In genomic region chr5:101543326-101543725, GRCm38 (mm10) we compare ENCODE assay signal across 21 mouse cellular contexts.
"Had no signal": no experiment of that assay in that cellular context is flagged by ENCODE, and none has a peak within 500 bp of the region (broad histone marks: within the 10 kb centered on the region; RNA-seq: fewer than 3 reads in every experiment).

No protein-coding gene starts in this region.

- H3K27me3 ChIP-seq: megakaryocyte, embryonic 14.5 days had no signal

- H3K27ac ChIP-seq: kidney, embryonic 15.5 days; left cerebral cortex, adult 2 months; liver, embryonic 14.5 days; lung, embryonic 15.5 days; neural tube, embryonic 12.5 days; neural tube, embryonic 15.5 days; stomach, embryonic 15.5 days had no signal

- H3K4me2 ChIP-seq: kidney, embryonic 15.5 days; liver, embryonic 11.5 days; lung, embryonic 15.5 days; neural tube, embryonic 12.5 days; neural tube, embryonic 15.5 days; stomach, embryonic 15.5 days had no signal

- H3K9me3 ChIP-seq: kidney, embryonic 15.5 days; lung, embryonic 15.5 days; neural tube, embryonic 12.5 days; neural tube, embryonic 15.5 days; stomach, embryonic 15.5 days had no signal

- DNase-seq: kidney, adult 2 months; kidney, postnatal 10 days; kidney, postnatal 36 days; layer of hippocampus, postnatal 36 days; lung, adult 18-20 months; lung, postnatal 10 days; lung, postnatal 36 days; right cerebral cortex, adult 18-20 months; right cerebral cortex, postnatal 14 days; spleen, adult 18-20 months; thymus, postnatal 25 days had no signal

- H3K36me3 ChIP-seq: kidney, embryonic 15.5 days; lung, embryonic 15.5 days; neural tube, embryonic 12.5 days; neural tube, embryonic 15.5 days; stomach, embryonic 15.5 days had no signal

- ATAC-seq: intestine, postnatal 0 days had no signal

- H3K4me1 ChIP-seq: lung, embryonic 15.5 days had no signal

- H3K4me3 ChIP-seq: kidney, embryonic 15.5 days; left cerebral cortex, adult 2 months; lung, embryonic 15.5 days; megakaryocyte, embryonic 14.5 days; neural tube, embryonic 12.5 days; neural tube, embryonic 15.5 days; stomach, embryonic 15.5 days had no signal

- H3K9ac ChIP-seq: kidney, embryonic 15.5 days; liver, embryonic 14.5 days; lung, embryonic 15.5 days; neural tube, embryonic 12.5 days; neural tube, embryonic 15.5 days; stomach, embryonic 15.5 days had no signal
